Mouse (Mus musculus) layer of hippocampus, adult 18-20 months (tissue): Measurements from ENCODE around the gene Rhog. TPM values are rescaled to one million over a fixed set of nuclear protein-coding genes. Genes with fewer than 3 reads are reported as not detected.

Experiments used
- DNase-seq, 2 experiments: peaks; one replicate each; pipeline ENCODE4 v3.0.0; 2022; ENCODE audit warnings: low spot score in 2 of 2
- total RNA-seq, 2 experiments: library from RNA; stranded (reverse); gene quantifications; 2 replicates each; pipeline ENCODE4 v1.2.3; 2021

Gene Rhog
- total RNA-seq, 2 experiments from 2014 or later: 27.8 to 32.9 TPM

DNA sequence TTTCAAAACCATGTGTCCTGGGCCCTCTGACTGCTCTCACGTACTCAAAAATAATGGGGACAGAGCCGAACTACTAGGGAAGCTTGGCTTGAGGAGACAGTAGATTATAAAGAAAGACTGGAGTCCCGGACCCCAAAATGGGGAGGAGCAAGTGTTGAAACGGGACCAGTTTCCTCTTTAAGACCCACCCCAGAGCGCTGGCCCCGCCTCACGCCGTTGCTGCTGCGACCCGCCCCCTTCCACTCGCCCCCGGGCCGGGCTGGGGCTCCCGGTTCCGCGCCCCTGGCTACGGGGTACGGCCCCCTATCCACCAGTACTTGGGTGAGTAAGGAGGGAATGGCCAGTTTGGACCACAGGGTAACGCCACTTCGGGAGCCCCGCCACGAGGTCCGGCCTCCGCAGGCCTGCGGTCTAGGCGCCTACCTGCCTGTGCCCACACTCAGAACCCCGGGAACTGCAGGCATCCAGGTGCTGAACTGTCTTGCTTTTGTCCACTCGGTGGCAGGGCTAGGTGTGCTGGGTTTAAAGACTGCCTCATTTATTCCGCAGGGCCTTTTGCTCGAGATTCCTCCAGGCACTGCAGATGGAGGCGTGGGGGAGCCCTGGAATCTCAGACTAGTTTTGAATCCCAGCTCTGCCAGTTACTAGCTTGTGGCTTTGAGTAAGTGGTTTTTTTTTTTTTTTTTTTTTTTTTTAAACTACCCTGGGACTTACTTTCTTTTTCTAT is 32.9 kb downstream of the Rhog start:
- DNase-seq: peak; percentile 58 to 67

DNA sequence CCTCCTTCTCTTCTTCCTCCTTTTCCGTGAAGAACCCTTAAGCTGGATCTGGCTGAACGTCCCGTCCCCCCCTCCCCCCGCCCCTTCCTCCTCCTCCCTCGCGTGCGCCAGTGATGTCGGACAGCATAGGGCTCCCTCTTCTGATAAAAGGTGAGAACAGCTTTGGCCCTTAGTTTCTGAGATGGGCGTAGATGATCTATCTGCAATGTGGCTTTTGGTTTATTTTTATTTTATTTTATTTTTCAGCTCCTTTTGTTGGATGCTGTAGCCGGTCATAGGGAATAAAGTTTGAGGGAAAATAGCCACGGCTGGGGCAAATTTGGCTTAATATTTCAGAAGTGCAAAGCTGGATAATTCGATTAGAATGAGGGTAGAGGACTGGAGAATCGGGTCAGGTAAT is 33.5 kb downstream of the Rhog start:
- DNase-seq: peak in 1 of 2 experiments; percentile 60

DNA sequence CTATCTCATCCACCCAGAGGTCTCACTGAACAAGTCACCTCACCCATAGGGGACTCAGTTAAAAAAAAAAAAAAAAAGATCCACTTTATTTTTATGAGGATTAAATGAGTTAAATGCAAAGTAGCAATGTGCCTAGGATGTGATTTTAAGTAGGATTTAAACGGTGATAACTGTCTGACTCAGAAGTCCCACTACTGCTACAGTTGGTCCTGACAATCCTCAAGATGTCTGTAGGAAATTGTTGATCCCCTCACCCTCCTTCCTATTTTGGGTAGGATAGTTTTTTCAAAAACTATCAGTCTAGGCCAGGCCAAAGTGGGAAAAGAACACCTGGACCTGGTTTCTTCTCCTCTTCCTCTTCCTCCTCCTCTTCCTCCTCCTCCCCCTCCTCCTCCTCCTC is 34.0 kb downstream of the Rhog start:
- DNase-seq: no peak

DNA sequence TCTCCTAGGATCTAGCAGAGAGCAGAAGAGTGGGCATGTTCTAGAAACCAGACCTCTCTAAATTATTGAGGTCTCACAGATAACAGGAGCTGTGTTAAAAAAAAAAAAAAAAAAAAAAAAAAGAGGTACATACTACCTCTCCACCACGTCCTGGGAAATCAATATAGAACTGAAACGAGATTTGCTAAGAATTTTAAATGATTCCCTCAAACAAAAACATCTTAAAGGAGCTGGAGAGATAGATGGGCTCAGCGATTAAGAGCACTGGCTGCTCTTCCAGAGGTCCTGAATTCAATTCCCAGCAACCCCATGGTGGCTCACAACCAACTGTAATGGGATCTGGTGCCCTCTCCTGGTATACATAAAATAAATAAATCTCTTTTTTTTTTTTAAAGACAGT is 44.8 kb downstream of the Rhog start:
- DNase-seq: no peak

DNA sequence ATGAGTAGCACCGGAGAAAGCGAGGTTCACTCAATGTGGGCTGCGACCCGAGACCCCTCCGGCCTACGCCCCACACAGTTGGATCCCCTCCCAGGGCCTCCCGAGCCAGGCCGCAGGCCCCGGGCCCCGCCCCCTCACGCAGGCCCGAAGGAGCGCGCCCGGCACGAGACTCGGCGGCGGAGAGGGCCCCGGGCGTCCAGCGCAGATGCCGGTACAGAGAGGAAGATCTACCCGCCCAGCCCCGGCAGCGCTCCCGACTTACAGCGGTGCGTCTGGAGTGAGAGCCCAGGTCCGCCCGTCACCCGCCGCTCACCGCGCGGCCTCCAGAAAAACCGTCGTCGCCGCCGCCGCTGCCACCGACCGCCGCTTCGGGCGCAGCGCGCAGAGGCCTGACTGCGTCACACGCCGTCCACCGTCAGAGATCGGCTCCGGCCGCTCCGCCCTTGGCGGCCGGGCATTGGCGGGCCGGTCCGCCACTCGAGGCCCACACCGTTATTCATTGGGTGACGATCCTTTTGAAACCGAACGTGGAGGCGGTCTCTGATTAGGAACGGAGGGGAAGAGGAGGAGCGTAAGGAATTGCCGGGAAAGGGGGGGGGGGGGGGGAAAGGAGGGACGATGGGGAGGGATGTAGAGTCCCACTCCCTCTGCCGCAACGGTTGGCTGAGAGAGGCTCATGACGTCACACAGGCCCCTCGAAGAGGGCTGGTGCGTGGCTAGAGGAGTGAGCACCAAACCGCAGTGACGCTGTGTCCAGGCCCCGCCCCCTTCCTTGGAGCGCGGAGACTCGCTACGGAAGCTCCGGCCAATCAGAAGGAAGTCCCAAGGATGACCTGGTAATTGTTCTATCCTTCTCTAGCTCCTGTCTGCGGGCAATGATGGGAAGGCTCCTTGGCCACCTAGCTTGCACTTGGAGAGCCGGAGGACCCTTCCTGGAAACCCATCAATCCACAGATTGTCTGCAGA is 45.8 kb downstream of the Rhog start, which contains the start of the genes Nup98 and Pgap2:
Nup98 (minus strand) TSS at position 421 of the 966 bp plus-strand sequence.
Pgap2 (plus strand) TSS at position 453 of the 966 bp plus-strand sequence.
- DNase-seq: peak; percentile 99

DNA sequence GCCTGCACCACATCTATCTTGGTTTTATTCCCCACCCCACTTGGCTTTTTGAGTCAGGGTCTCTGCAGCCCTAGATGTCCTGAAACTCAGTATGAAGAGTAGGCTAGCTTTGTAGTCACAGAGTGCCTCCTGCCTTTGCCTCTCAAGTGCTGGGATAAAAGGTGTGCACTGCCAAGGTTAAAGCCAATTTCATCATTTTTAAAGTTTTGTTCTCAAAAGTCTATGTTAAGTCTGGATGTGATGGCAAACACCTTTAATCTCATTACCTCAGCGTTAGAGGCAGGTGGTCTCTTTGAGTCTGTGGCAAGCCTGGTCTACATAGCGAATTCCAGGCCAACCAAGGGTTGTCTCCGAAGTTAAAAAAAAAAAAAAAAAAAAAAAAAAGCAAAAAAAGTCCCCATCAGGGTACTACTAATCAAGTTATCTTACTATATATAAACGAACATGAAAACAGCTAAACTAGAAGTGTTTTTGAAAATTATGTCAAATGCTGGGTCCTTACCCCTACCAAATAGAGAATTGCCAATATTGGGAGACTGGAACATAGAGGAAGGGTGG is 47.0 kb downstream of the Rhog start:
- DNase-seq: no peak

DNA sequence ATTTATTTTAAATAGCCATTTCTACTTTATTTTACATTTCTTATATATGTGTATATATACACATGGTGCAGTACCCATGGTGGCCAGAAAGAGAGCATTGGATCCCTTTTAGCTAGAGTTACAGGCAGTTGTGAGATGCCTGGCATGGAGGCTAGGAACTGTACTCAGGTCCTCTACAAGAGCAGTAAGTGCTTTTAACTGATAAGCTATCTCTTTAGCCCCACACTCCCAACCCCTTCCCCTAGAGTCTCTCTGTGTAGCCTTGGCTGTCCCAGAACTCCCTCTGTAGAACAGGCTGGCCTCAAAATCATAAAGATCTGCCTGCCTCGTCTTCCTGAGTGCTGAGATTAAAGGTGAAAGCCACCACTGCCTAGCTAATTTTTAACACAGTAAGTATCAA is 50.2 kb downstream of the Rhog start:
- no peak for DNase-seq

DNA sequence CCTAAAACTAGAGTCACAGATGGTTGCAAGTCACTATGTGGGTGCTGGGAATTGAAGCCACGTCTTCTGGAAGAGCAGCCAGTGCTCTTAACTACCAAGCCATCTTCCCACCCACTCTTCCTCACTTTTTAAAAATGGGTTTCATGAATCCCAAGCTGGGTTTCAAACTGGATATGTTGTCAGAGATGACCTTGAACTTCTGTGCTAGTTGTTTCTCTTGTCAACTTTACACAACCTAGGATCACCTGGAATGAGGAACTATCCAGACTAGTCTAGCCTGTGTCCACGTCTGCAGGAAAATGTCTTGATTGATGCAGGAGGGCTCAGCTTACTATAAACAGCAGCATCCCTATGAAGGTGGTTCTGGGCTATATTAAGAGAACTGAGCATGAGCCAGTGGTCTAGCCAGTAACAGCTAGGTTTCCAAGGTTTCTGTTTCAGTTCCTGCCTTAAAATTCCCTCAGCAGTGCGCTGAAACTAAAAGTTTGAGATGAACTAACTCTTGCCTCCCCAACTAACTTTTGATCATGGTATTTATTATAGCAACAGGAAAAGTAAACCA is 51.5 kb downstream of the Rhog start:
- DNase-seq: no peak

DNA sequence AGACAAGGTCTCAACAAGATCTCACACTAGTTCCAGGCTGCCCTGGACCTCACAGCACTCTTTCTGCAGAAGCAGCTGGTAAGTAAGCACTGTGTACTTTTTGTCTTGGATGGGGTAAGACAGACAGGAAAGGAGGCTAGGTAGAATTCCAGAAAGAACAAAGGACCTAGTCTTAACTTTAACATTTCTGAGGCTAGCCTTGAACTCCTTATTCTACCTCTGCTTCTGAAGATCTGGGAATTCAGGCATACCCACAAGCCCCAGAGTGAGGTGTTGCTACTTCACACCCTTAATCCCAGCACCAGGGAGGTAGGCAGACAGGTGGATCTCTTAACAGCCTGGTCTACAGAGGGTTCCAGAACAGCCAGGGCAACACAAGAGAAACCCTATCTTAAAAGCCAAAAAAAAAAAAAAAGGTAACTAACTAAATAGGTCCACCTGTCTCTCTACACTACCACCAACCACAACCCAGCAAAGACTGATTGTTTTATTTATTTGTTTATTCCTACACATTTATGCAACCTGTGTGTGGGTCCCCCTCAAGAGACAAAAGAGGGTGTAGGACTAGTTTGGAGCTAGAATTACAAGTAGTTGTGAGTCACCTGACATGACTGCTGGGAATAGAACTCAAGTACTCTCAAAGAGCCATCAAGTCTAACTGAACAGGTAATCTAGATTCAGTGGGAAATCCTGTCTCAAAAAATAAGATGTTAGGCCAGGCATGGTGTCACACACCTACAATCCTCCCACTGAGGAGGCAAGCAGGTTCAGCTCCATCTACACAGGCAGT is 54.7 kb downstream of the Rhog start:
- no peak for DNase-seq

DNA sequence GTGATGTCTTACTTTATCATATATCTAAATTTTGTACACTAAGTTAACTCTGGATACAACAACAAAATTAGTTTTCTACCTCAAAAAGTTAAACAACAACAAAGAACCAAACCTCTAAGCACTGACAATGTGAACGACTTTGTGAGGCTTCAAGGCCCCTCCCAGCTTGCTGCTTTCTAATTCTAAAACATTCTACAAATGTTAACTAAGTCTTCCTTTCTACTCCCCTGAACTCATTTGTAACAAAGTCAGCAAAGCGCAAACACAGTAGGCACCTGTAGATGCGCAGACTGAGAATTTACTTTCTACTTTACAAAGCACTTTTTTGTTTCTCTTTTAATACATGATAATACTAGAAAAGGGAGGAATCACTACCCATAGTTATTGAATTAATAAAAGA is 55.3 kb downstream of the Rhog start:
- no peak for DNase-seq

DNA sequence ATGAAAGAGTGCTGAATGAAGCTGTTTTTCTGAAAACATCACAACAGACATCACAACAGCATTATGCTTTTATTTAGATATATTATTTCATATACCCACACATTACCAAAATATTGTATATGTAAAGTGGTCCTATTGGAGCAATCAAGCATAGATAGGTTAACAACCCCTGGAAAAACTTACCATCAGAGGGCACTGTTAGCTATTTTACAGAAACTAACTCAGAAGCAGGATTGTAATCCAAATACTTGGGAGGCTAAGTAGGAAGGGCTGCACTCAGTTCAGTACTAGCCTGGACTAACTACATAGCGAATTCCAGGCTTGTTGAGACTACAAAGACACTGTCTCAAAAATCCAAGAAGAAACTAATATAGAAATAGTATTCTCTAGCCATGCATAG is 63.5 kb downstream of the Rhog start:
- DNase-seq: no peak

Other genes with a start within 250 kb of the Rhog start
- gene Il18bp, start 237.4 kb downstream of the Rhog start, total RNA-seq: 1 to 10 TPM; 5.6 to 6.1 TPM
- gene Rnf121, start 190.6 kb downstream of the Rhog start, total RNA-seq: 10 to 100 TPM; 36.5 to 40.4 TPM
- gene Xndc1, start 190.5 kb downstream of the Rhog start, total RNA-seq: 10 to 100 TPM; 22.4 to 27.0 TPM
- 1 to 10 TPM; 2.0 to 3.3 TPM for gene Xntrpc, start 190.3 kb downstream of the Rhog start, total RNA-seq
- gene Trpc2, start 172.9 kb downstream of the Rhog start, total RNA-seq: 1 to 10 TPM in 1 of 2 experiments, not detected in 1; 1.9 TPM
- gene Art1, start 154.3 kb downstream of the Rhog start, total RNA-seq: not detected
- gene Art5, start 146.6 kb downstream of the Rhog start, total RNA-seq: not detected
- gene Chrna10, start 139.2 kb downstream of the Rhog start, total RNA-seq: not detected
- gene Nup98, start 45.9 kb downstream of the Rhog start, total RNA-seq: 10 to 100 TPM; 41.3 to 43.9 TPM
- 10 to 100 TPM; 27.8 to 29.5 TPM for gene Pgap2, start 45.8 kb downstream of the Rhog start, total RNA-seq
- 10 to 100 TPM; 66.7 to 71.6 TPM for gene Stim1, start 11.8 kb upstream of the Rhog start, total RNA-seq
- gene Rrm1, start 185.6 kb upstream of the Rhog start, total RNA-seq: 10 to 100 TPM in 1 of 2 experiments, 1 to 10 TPM in 1; 9.4 to 11.4 TPM
- gene Olfr543, start 225.6 kb upstream of the Rhog start, total RNA-seq: not detected
- gene Olfr544, start 232.3 kb upstream of the Rhog start, total RNA-seq: not detected
- not detected for gene Olfr545, start 243.5 kb upstream of the Rhog start, total RNA-seq